Mouse (Mus musculus) kidney, adult 2 months (tissue): ENCODE data around the gene Slc4a1ap. TPM values are rescaled to one million over a fixed set of nuclear protein-coding genes. Genes with fewer than 3 reads are reported as not detected.

Source experiments
- DNase-seq: peaks from one replicate; pipeline ENCODE4 v3.0.0; 2021
- H3K27ac ChIP-seq: fragments of 200-500 bp; 2 replicates; pipeline ENCODE4 v1.5.1; 2012; ENCODE audit warnings: low read depth, low read length, control low read depth, inconsistent platforms; ENCODE audit not compliant: insufficient read depth
- H3K27me3 ChIP-seq: fragments of 200-500 bp; replicated peaks from 2 replicates; pipeline ENCODE4 v1.6.1; 2012; ENCODE audit warnings: mild to moderate bottlenecking, moderate library complexity, low read length, inconsistent platforms; ENCODE audit not compliant: control insufficient read depth, insufficient read depth
- H3K36me3 ChIP-seq: fragments of 200-500 bp; 2 replicates; pipeline ENCODE4 v1.6.1; 2012; ENCODE audit warnings: mild to moderate bottlenecking, moderate library complexity, low read length, inconsistent platforms; ENCODE audit not compliant: control insufficient read depth, insufficient read depth
- H3K4me1 ChIP-seq: fragments of 200-500 bp; 2 replicates; pipeline ENCODE4 v1.6.1; 2011; ENCODE audit warnings: low read length; ENCODE audit not compliant: control insufficient read depth, insufficient read depth
- H3K4me3 ChIP-seq: fragments of 200-500 bp; 2 replicates; pipeline ENCODE4 v1.5.1; 2011; ENCODE audit warnings: mild to moderate bottlenecking, low read depth, low read length, control low read depth; ENCODE audit not compliant: insufficient read depth
- CTCF ChIP-seq: fragments of 200-500 bp; conservative IDR thresholded peaks from 2 replicates; pipeline ENCODE4 v1.5.1; 2011; ENCODE audit warnings: low read depth, mild to moderate bottlenecking, control low read depth, low read length, moderate library complexity, mixed read lengths; ENCODE audit not compliant: insufficient read depth, insufficient read length
- POLR2A ChIP-seq: fragments of 200-500 bp; IDR thresholded peaks from one replicate; pipeline ENCODE4 v1.6.1; 2011; ENCODE audit warnings: low read depth, low read length, control low read depth
- WGBS: fragments of 180-500 bp; shearing (Covaris S2); methylation state at CpG from one replicate; pipeline ENCODE4 v1.1.7; 2018; 5-methylcytosine and 5-hydroxymethylcytosine counted together
- polyA plus RNA-seq: library from polyadenylated mRNA; depleted of rRNA; stranded (reverse); fragments of >200 nt; gene quantifications from 2 replicates; pipeline ENCODE4 v1.2.3, GENCODE M21; 2012; rRNA removed

Gene Slc4a1ap
- polyA plus RNA-seq, 1 experiment, result 11.2 TPM

- H3K27ac ChIP-seq, result no peak overlapping the region
- no peak for TF ChIP-seq CTCF
- TF ChIP-seq POLR2A, result no peak
- WGBS, result 65% methylated on average over 6 of the region's 6 CpGs
- H3K4me1 ChIP-seq, result no peaks in the 10 kb centered on the region
- no peak for DNase-seq
- H3K27me3 ChIP-seq, result no peaks in the 10 kb centered on the region
- H3K4me3 ChIP-seq, result no peak overlapping the region
- no peaks in the 10 kb centered on the region for H3K36me3 ChIP-seq
These were observed 77.0 kb downstream of the Slc4a1ap start for GRCm38 (mm10) chr5:31603766-31604165.

DNA sequence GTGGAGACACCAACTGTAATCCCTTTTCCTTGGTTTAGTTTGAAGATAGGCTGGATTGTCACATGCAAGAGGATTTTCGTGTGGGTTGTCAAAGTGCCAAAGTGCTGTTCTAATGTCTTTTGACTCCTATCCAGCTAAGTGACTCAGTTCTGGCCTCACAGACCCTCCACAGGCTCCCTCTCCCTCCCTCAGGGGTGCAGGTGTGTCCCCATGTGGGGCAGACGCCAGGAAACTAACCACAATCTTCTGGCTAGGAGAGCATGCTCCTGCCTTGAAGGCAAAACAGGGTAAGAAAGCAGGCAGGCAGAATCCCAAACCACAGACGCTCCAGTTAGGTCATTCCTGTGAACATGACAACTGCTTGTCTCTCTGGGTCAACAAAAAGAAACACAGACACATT is 79.4 kb downstream of the Slc4a1ap start:
- Histone ChIP-seq H3K27me3 (no peaks in the 10 kb centered on the region), H3K4me3 (no peak overlapping the region), H3K4me1 (no peaks in the 10 kb centered on the region), H3K27ac (no peak overlapping the region), H3K36me3 (no peaks in the 10 kb centered on the region)
- no peak for TF ChIP-seq POLR2A
- no peak for TF ChIP-seq CTCF
- no peak for DNase-seq
- 56% methylated on average over 3 of the region's 3 CpGs for WGBS

Other genes with a start within 250 kb of the Slc4a1ap start
- 33.2 and 34.2 TPM in 2 replicates for gene Ift172, start 235.9 kb upstream of the Slc4a1ap start, polyA plus RNA-seq
- gene Fndc4, start 230.9 kb upstream of the Slc4a1ap start, polyA plus RNA-seq, result 8.8 and 14.0 TPM in 2 replicates
- gene Gckr, start 229.6 kb upstream of the Slc4a1ap start, polyA plus RNA-seq, result 0.09 and 0.38 TPM in 2 replicates
- 7.9 and 9.9 TPM in 2 replicates for gene Zfp512, start 74.6 kb upstream of the Slc4a1ap start, polyA plus RNA-seq
- gene 4930548H24Rik, start 41.3 kb upstream of the Slc4a1ap start, polyA plus RNA-seq, result not detected in 2 replicates
- gene Gpn1, start 32.3 kb upstream of the Slc4a1ap start, polyA plus RNA-seq, result 8.3 and 11.6 TPM in 2 replicates
- gene Supt7l, start 812 bp downstream of the Slc4a1ap start, polyA plus RNA-seq, result 16.2 and 17.7 TPM in 2 replicates
- 24.1 and 34.3 TPM in 2 replicates for gene Mrpl33, start 69.9 kb downstream of the Slc4a1ap start, polyA plus RNA-seq
- gene Rbks, start 170.6 kb downstream of the Slc4a1ap start, polyA plus RNA-seq, result 15.7 and 16.4 TPM in 2 replicates
- gene Babam2, start 170.7 kb downstream of the Slc4a1ap start, polyA plus RNA-seq, result 33.8 and 38.7 TPM in 2 replicates